Mouse (Mus musculus): ENCODE data around the gene Mpp2. TPM values are rescaled to one million over a fixed set of nuclear protein-coding genes. Genes with fewer than 3 reads are reported as not detected.

Mpp2 gene
- polyA plus RNA-seq, 1 experiment from 2014 or later, result 37.6 TPM

DNA sequence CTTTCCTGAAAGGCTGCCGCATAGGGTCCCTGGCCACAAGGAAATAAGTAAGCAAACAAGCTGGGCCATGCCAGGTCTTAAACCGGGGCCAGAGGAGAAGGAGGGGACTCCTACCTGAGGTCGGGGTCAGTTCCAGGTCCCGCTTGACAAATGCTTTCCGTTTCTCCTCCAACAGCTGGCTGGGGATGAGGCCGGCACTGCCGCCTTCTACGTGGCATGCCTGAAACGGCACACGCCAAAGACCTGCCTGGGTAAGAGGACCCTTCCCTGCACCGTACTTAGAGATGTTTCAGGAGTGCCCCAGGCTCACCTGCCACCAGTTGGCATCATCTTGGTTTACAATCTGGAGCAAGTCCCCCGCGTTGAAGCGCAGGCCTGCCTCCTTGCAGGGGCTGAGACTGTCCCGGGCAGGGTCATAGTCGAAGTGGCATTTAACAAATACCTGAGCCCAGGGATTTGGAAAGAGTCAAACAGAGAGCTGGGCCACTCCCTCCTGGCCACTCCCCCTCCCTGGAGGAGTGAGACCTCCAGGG is 26.3 kb downstream of the Mpp2 start:
- H3K4me2 ChIP-seq (ENCODE audit: low read length), result peak overlapping the region; percentile 84

DNA sequence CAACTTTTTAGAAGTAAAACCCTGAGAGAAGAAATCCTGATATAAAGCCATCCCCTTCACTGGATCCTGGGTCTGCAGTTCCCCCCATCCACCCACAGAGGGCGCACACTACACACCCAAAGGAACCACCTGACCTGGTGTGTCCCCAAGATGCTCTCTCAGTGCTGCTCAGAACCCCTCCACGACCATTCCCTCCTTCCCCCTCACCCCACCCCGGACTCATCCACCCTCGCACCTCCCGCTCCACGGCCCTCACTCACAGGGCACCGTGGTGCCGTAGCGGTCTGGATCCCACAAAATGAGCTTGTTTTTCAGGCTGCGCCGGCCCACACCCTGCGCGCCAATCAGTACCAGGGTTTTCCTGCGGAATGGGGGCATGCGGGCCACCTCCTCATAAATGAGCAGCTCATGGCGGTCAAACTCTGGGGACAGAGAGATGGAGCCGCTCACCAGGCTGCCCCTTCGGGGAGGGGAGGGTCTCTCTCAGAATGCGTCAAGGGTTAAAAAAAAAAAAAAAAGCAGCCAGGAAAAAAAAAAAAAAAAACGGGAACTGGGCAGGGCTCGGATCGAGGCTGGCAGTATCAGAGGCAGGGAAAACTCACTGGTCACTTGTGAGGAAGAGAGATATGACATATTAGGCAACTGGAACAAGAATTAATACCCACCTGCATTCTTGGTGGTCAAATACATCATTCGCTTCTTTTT is 26.9 kb downstream of the Mpp2 start:
- peak overlapping the region; percentile 84 for H3K4me2 ChIP-seq (ENCODE audit: low read length)
- peak overlapping the region; percentile 42 for H3K4me3 ChIP-seq (ENCODE audit: low read length)
- H3K9ac ChIP-seq (ENCODE audit: low read depth, low read length), result peak overlapping the region; percentile 70
- peaks cover 3% of the 10 kb centered on the region for H3K4me1 ChIP-seq (ENCODE audit: control insufficient read depth, insufficient read depth, low read depth, low read length)
- peaks cover 15% of the 10 kb centered on the region for H3K36me3 ChIP-seq (ENCODE audit: control insufficient read depth, insufficient read depth, low read length)
- 5% methylated on average over 23 of the region's 23 CpGs for WGBS
- peak overlapping the region; percentile 25; the same call in 1 of the 2 replicates for H3K27ac ChIP-seq (ENCODE audit: low read depth, low read length)
- peaks cover 2% of the 10 kb centered on the region; the same call in 1 of the 2 replicates for H3K27me3 ChIP-seq (replicated peaks; ENCODE audit: control insufficient read depth, insufficient read depth, low read length)
- ATAC-seq, result peak; percentile 73
- no peaks in the 10 kb centered on the region for H3K9me3 ChIP-seq (ENCODE audit: control insufficient read depth, low read length)

More for the DNA sequence above, 26.3 kb downstream of the Mpp2 start:
- WGBS, result 34% methylated on average over 16 of the region's 16 CpGs
- H3K9me3 ChIP-seq (ENCODE audit: control insufficient read depth, low read length), result no peaks in the 10 kb centered on the region
- H3K4me1 ChIP-seq (ENCODE audit: control insufficient read depth, insufficient read depth, low read depth, low read length), result peaks cover 3% of the 10 kb centered on the region
- no peak overlapping the region for H3K4me3 ChIP-seq (ENCODE audit: low read length)
- no peak overlapping the region for H3K27ac ChIP-seq (ENCODE audit: low read depth, low read length)
- peaks cover 15% of the 10 kb centered on the region for H3K36me3 ChIP-seq (ENCODE audit: control insufficient read depth, insufficient read depth, low read length)
- H3K27me3 ChIP-seq (replicated peaks; ENCODE audit: control insufficient read depth, insufficient read depth, low read length), result peaks cover 2% of the 10 kb centered on the region; the same call in 1 of the 2 replicates
- H3K9ac ChIP-seq (ENCODE audit: low read depth, low read length), result no peak overlapping the region; the same call in 1 of the 2 replicates
- no peak for ATAC-seq

DNA sequence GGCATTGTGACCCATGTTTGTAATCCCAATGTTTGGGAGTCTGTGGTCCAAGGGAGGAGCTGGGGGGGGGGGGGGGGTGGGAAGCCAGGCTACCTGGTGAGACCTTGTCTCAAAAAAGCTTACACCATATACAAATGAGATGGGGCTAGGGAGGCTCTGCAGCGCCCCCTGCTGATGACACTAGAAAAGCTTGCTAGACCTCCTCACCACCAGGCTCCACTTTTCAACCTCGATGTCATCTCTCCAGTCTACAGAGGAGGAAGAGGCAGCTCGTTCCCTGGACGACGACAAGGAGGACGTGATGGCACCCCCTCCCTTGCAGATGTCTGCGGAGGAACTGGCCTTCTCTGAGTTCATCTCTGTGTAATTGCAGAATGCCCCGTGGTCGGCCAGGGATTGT is 34.5 kb downstream of the Mpp2 start:
- H3K4me3 ChIP-seq (ENCODE audit: low read length), result no peak overlapping the region
- ATAC-seq, result no peak
- no peaks in the 10 kb centered on the region; the same call in 1 of the 2 replicates for H3K27me3 ChIP-seq (replicated peaks; ENCODE audit: control insufficient read depth, insufficient read depth, low read length)
- H3K27ac ChIP-seq (ENCODE audit: low read depth, low read length), result no peak overlapping the region
- no peaks in the 10 kb centered on the region for H3K9me3 ChIP-seq (ENCODE audit: control insufficient read depth, low read length)
- no peaks in the 10 kb centered on the region for H3K4me1 ChIP-seq (ENCODE audit: control insufficient read depth, insufficient read depth, low read depth, low read length)
- WGBS, result 24% methylated on average over 9 of the region's 9 CpGs
- H3K4me2 ChIP-seq (ENCODE audit: low read length), result no peak overlapping the region
- H3K9ac ChIP-seq (ENCODE audit: low read depth, low read length), result no peak overlapping the region
- peaks cover 5% of the 10 kb centered on the region; the same call in 1 of the 2 replicates for H3K36me3 ChIP-seq (ENCODE audit: control insufficient read depth, insufficient read depth, low read length)

DNA sequence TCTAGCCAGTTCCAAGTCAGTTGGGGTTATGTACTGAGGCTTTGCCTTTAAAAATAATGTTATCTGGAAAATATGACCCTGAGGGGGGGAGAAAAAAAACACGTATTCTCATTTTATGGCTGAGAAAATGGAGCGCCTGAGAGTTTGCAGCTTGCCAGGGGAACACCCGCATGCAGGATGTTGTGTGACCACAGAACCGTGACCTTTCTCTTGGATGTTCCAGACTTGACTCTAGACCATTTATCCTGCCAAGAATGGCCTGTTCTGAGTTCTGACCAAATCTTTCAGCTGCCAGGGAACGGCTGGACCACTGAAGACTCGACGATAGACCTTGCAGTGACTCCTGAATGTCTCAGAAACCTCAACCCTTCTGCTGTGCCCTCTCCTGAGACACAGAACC is 35.1 kb downstream of the Mpp2 start:
- Histone ChIP-seq H3K4me2 (ENCODE audit: low read length) (no peak overlapping the region), H3K9me3 (ENCODE audit: control insufficient read depth, low read length) (no peaks in the 10 kb centered on the region), H3K27me3 (replicated peaks; ENCODE audit: control insufficient read depth, insufficient read depth, low read length) (no peaks in the 10 kb centered on the region; the same call in 1 of the 2 replicates), H3K36me3 (ENCODE audit: control insufficient read depth, insufficient read depth, low read length) (0 out of 2 replicates have a peak, but pooled peaks cover 2% of the 10 kb centered on the region), H3K4me1 (ENCODE audit: control insufficient read depth, insufficient read depth, low read depth, low read length) (no peaks in the 10 kb centered on the region), H3K27ac (ENCODE audit: low read depth, low read length) (no peak overlapping the region), H3K9ac (ENCODE audit: low read depth, low read length) (no peak overlapping the region), H3K4me3 (ENCODE audit: low read length) (no peak overlapping the region)
- no peak for ATAC-seq
- 83% methylated on average over 7 of the region's 7 CpGs for WGBS

DNA sequence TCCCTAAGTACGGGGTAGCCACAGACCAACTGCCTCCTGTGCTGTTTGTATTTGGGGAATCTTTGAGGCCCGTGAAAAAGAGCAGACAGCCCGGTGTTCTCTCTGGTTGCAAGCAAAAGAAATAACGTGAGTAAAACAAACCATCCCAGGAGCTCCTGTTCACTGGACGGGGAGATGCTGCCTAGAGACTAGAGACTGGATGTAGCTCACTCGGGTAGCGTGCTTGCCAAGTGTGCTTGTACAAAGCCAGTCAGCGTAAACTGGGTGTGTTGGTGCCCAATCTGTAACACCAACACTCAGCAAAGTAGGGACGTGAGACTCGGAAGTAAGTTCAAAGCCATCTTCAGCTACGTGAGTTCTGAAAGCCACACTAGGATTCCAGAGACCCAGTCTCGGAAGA is 35.6 kb downstream of the Mpp2 start:
- Histone ChIP-seq H3K27ac (ENCODE audit: low read depth, low read length) (no peak overlapping the region), H3K4me1 (ENCODE audit: control insufficient read depth, insufficient read depth, low read depth, low read length) (no peaks in the 10 kb centered on the region), H3K4me3 (ENCODE audit: low read length) (no peak overlapping the region), H3K27me3 (replicated peaks; ENCODE audit: control insufficient read depth, insufficient read depth, low read length) (no peaks in the 10 kb centered on the region; the same call in 1 of the 2 replicates), H3K9ac (ENCODE audit: low read depth, low read length) (no peak overlapping the region), H3K36me3 (ENCODE audit: control insufficient read depth, insufficient read depth, low read length) (0 out of 2 replicates have a peak, but pooled peaks cover under 1% of the 10 kb centered on the region), H3K4me2 (ENCODE audit: low read length) (no peak overlapping the region), H3K9me3 (ENCODE audit: control insufficient read depth, low read length) (no peaks in the 10 kb centered on the region)
- WGBS, result 76% methylated on average over 12 of the region's 12 CpGs
- no peak for ATAC-seq

DNA sequence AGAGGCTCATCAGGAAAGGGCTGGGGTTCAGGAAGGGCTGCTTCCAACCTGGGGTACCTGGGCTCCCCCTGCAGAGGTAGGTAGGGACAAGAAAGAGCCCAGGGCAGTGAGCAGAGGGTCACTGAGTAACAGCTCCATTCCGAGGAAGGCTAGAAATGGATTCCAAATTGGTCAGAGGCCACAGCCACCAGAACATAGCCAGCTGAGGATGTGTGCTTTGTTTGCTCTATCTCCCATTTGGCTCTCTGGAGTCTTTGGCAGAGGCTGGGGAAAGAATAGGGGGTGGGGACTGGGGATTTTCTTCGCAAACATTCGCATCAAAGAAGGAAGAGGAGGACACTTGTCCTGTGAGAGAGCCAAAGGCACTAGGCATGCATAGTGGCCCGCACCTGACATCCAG is 36.4 kb downstream of the Mpp2 start:
- H3K36me3 ChIP-seq (ENCODE audit: control insufficient read depth, insufficient read depth, low read length), result no peaks in the 10 kb centered on the region
- no peak overlapping the region for H3K4me2 ChIP-seq (ENCODE audit: low read length)
- H3K9ac ChIP-seq (ENCODE audit: low read depth, low read length), result no peak overlapping the region
- ATAC-seq, result no peak
- no peaks in the 10 kb centered on the region for H3K9me3 ChIP-seq (ENCODE audit: control insufficient read depth, low read length)
- H3K4me1 ChIP-seq (ENCODE audit: control insufficient read depth, insufficient read depth, low read depth, low read length), result no peaks in the 10 kb centered on the region
- WGBS, result 54% methylated on average over 4 of the region's 4 CpGs
- H3K27me3 ChIP-seq (replicated peaks; ENCODE audit: control insufficient read depth, insufficient read depth, low read length), result no peaks in the 10 kb centered on the region; the same call in 1 of the 2 replicates
- no peak overlapping the region for H3K4me3 ChIP-seq (ENCODE audit: low read length)
- no peak overlapping the region for H3K27ac ChIP-seq (ENCODE audit: low read depth, low read length)

DNA sequence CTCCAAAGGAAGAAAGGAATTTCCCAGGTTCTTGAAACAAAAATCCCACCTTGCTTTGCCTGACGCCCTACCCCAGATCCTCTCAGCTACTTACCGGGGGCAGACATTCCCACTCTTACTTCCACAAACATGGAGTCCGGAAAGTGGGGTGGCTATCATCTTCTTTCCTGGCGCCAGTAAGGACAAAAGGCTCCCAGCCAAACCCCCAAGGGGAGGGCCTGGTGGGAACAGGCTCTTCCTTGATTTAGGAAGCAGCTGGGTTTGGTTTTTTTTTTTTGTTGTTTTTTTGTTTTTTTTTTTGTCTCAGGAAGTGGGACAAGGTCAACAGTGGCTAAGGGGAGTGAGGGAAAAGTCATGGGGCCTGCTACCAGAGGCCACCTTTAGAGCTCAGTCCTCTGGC is 36.8 kb downstream of the Mpp2 start:
- Histone ChIP-seq H3K9me3 (ENCODE audit: control insufficient read depth, low read length) (no peaks in the 10 kb centered on the region), H3K4me2 (ENCODE audit: low read length) (no peak overlapping the region), H3K4me1 (ENCODE audit: control insufficient read depth, insufficient read depth, low read depth, low read length) (no peaks in the 10 kb centered on the region), H3K4me3 (ENCODE audit: low read length) (no peak overlapping the region), H3K27me3 (replicated peaks; ENCODE audit: control insufficient read depth, insufficient read depth, low read length) (no peaks in the 10 kb centered on the region; the same call in 1 of the 2 replicates), H3K27ac (ENCODE audit: low read depth, low read length) (no peak overlapping the region), H3K36me3 (ENCODE audit: control insufficient read depth, insufficient read depth, low read length) (no peaks in the 10 kb centered on the region), H3K9ac (ENCODE audit: low read depth, low read length) (no peak overlapping the region)
- WGBS, result 71% methylated on average over 4 of the region's 4 CpGs
- no peak for ATAC-seq

DNA sequence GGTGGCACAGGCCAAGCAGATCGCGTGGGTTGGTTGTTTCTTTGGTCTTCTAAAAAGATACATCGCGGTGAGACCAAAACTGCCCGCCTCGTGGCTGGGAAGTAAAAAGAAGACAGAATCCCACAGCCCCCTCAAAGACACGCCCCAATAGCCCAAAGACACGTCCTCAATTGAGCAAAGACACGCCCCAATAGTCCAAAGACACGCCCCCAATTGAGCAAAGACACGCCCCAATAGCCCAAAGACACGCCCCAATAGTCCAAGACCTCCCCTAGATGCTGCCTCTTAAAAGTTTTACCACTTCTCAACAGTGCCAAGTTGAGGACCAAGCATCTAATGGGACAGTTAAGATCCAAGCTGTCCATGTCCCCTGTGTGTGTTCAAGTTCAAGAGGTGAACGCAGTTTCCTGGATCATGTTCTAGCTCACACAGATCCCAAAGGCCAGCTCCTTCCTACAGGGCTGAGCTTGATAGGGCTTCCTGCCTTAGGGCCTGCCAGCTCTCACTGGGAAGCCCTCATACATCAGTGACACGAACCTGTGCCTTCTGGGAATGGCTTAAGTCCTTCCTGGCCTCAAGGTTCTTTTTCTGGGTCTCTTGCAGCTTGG is 38.3 kb downstream of the Mpp2 start:
- Histone ChIP-seq H3K9ac (ENCODE audit: low read depth, low read length) (no peak overlapping the region), H3K27me3 (replicated peaks; ENCODE audit: control insufficient read depth, insufficient read depth, low read length) (no peaks in the 10 kb centered on the region; the same call in 1 of the 2 replicates), H3K9me3 (ENCODE audit: control insufficient read depth, low read length) (peaks cover 3% of the 10 kb centered on the region; the same call in 1 of the 2 replicates), H3K36me3 (ENCODE audit: control insufficient read depth, insufficient read depth, low read length) (no peaks in the 10 kb centered on the region), H3K27ac (ENCODE audit: low read depth, low read length) (no peak overlapping the region), H3K4me2 (ENCODE audit: low read length) (no peak overlapping the region), H3K4me1 (ENCODE audit: control insufficient read depth, insufficient read depth, low read depth, low read length) (no peaks in the 10 kb centered on the region), H3K4me3 (ENCODE audit: low read length) (no peak overlapping the region)
- ATAC-seq, result no peak
- WGBS, result 56% methylated on average over 14 of the region's 14 CpGs

DNA sequence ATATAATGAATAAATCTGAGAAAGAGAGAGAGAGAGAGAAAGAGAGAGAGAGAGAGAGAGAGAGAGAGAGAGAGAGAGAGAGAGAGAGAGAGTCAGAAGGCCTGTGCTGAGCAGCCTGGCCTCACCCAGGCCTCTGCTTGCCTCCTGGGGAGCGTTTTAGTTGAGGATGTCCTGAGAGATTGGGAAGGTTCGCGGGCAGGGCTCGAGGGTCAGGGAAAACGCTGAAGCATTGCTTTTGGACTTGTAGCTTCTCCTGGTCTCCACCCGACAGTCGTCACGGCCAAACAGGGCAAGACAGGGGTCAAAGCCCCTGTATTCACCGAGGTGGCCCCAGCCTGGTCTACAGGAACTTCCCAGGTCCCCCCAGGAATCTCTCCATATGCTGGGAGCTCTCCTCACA is 41.7 kb downstream of the Mpp2 start:
- peaks cover 3% of the 10 kb centered on the region; the same call in 1 of the 2 replicates for H3K9me3 ChIP-seq (ENCODE audit: control insufficient read depth, low read length)
- no peak for ATAC-seq
- H3K27me3 ChIP-seq (replicated peaks; ENCODE audit: control insufficient read depth, insufficient read depth, low read length), result no peaks in the 10 kb centered on the region
- no peaks in the 10 kb centered on the region for H3K4me1 ChIP-seq (ENCODE audit: control insufficient read depth, insufficient read depth, low read depth, low read length)
- no peak overlapping the region for H3K9ac ChIP-seq (ENCODE audit: low read depth, low read length)
- H3K4me3 ChIP-seq (ENCODE audit: low read length), result no peak overlapping the region
- H3K4me2 ChIP-seq (ENCODE audit: low read length), result no peak overlapping the region
- no peak overlapping the region for H3K27ac ChIP-seq (ENCODE audit: low read depth, low read length)
- no peaks in the 10 kb centered on the region for H3K36me3 ChIP-seq (ENCODE audit: control insufficient read depth, insufficient read depth, low read length)
- 84% methylated on average over 9 of the region's 9 CpGs for WGBS

Measured in hindbrain, embryonic 16.5 days (tissue).